Mouse (Mus musculus) lung, embryonic 16.5 days (tissue): ENCODE results near the gene Trnau1ap. TPM values are rescaled to one million over a fixed set of nuclear protein-coding genes. Genes with fewer than 3 reads are reported as not detected.
"Not testable (repeated sequence)": the region's sequence is repeated elsewhere in the genome, so short reads cannot be mapped to it uniquely, and the experiment has no call there.

Experiments
- ATAC-seq: fragments of 200-750 bp; cut with Nextera tagmentation; 2 replicates; pipeline ENCODE4 v1.8.0; 2017; ENCODE audit warnings: low read depth, mild to moderate bottlenecking, moderate library complexity
- H3K27ac ChIP-seq: fragments of 300-500 bp; sonication (generic); 2 replicates; pipeline ENCODE4 v1.5.1; 2014; ENCODE audit warnings: mild to moderate bottlenecking, control low read depth, low read length
- H3K27me3 ChIP-seq: fragments of 300-500 bp; sonication (generic); 2 replicates; pipeline ENCODE4 v1.6.1; 2014; ENCODE audit warnings: low read depth, low read length, mixed read lengths; ENCODE audit not compliant: control insufficient read depth, insufficient read depth
- H3K36me3 ChIP-seq: fragments of 300-500 bp; sonication (generic); 2 replicates; pipeline ENCODE4 v1.6.1; 2014; ENCODE audit warnings: low read length; ENCODE audit not compliant: control insufficient read depth, insufficient read depth
- H3K4me1 ChIP-seq: fragments of 300-500 bp; sonication (generic); replicated peaks from 2 replicates; pipeline ENCODE4 v1.6.1; 2014; ENCODE audit warnings: low read length, mixed read lengths; ENCODE audit not compliant: control insufficient read depth, insufficient read depth
- H3K4me2 ChIP-seq: fragments of 300-500 bp; sonication (generic); 2 replicates; pipeline ENCODE4 v1.6.1; 2014; ENCODE audit warnings: low read depth, low read length, control low read depth
- H3K4me3 ChIP-seq: fragments of 300-500 bp; sonication (generic); 2 replicates; pipeline ENCODE4 v1.5.1; 2014; ENCODE audit warnings: mild to moderate bottlenecking, low read length, control low read depth
- H3K9ac ChIP-seq: fragments of 300-500 bp; sonication (generic); 2 replicates; pipeline ENCODE4 v1.6.1; 2014; ENCODE audit warnings: low read length, control low read depth
- H3K9me3 ChIP-seq: fragments of 300-500 bp; sonication (generic); 2 replicates; pipeline ENCODE4 v1.6.1; 2016; ENCODE audit warnings: low read length; ENCODE audit not compliant: control insufficient read depth
- WGBS: fragments of 180-500 bp; shearing (Covaris S2); extraction: QIAGEN DNeasy Blood & Tissue Kit; methylation state at CpG from one replicate; pipeline ENCODE4 v1.1.7; 2014; 5-methylcytosine and 5-hydroxymethylcytosine counted together
- polyA plus RNA-seq: library from polyadenylated mRNA; unstranded; fragments of >200 nt; fragmentation: Nextera tagmentation; extraction: Ambion mirVana; gene quantifications from 2 replicates; pipeline ENCODE4 v1.2.1, GENCODE M21; 2015

The Trnau1ap gene
- polyA plus RNA-seq, 1 experiment from 2014 or later = 67.0 TPM

GRCm38 (mm10) chr4:132292988-132293387 lies 36.4 kb downstream of the Trnau1ap start:
- Histone ChIP-seq H3K36me3 (peaks cover 14% of the 10 kb centered on the region), H3K4me3 (no peak overlapping the region), H3K4me1 (no peaks in the 10 kb centered on the region), H3K9me3 (peaks cover 5% of the 10 kb centered on the region; the same call in 1 of the 2 replicates), H3K9ac (no peak overlapping the region), H3K27ac (no peak overlapping the region), H3K27me3 (no peaks in the 10 kb centered on the region), H3K4me2 (no peak overlapping the region)
- ATAC-seq = peak; percentile 54; the same call in 1 of the 2 replicates
- WGBS = 47% methylated on average over 4 of the region's 4 CpGs

- no peak for ATAC-seq
Measured at GRCm38 (mm10) chr4:132291624-132292335, 37.6 kb downstream of the Trnau1ap start.

GRCm38 (mm10) chr4:132291056-132291455 lies 38.3 kb downstream of the Trnau1ap start:
- Histone ChIP-seq H3K27me3 (no peaks in the 10 kb centered on the region), H3K36me3 (peaks cover 20% of the 10 kb centered on the region), H3K9ac (no peak overlapping the region), H3K4me1 (no peaks in the 10 kb centered on the region), H3K4me2 (no peak overlapping the region), H3K4me3 (no peak overlapping the region), H3K9me3 (peaks cover 5% of the 10 kb centered on the region; the same call in 1 of the 2 replicates), H3K27ac (no peak overlapping the region)
- ATAC-seq = no peak
- 92% methylated on average over 4 of the region's 4 CpGs for WGBS

More at GRCm38 (mm10) chr4:132291624-132292335, 37.6 kb downstream of the Trnau1ap start:
- Histone ChIP-seq H3K27ac (no peak overlapping the region), H3K9ac (no peak overlapping the region), H3K4me3 (no peak overlapping the region), H3K36me3 (peaks cover 16% of the 10 kb centered on the region), H3K9me3 (peaks cover 5% of the 10 kb centered on the region; the same call in 1 of the 2 replicates), H3K27me3 (no peaks in the 10 kb centered on the region), H3K4me1 (no peaks in the 10 kb centered on the region), H3K4me2 (no peak overlapping the region)
- 83% methylated on average over 12 of the region's 12 CpGs for WGBS

GRCm38 (mm10) chr4:132288840-132289239 lies 40.5 kb downstream of the Trnau1ap start:
- 86% methylated on average over 2 of the region's 5 CpGs for WGBS
- ATAC-seq, H3K4me2 ChIP-seq, H3K27ac ChIP-seq, H3K4me3 ChIP-seq, H3K9me3 ChIP-seq, H3K9ac ChIP-seq, H3K27me3 ChIP-seq, H3K4me1 ChIP-seq: not testable (repeated sequence)
- H3K36me3 ChIP-seq = peaks cover 32% of the 10 kb centered on the region

GRCm38 (mm10) chr4:132275949-132276348 lies 53.4 kb downstream of the Trnau1ap start:
- no peak for ATAC-seq

GRCm38 (mm10) chr4:132274156-132274862 lies 55.0 kb downstream of the Trnau1ap start, which contains the start of gene Taf12:
Taf12 (plus strand) TSS chr4:132274375.
- ATAC-seq = peak; percentile 93

More at GRCm38 (mm10) chr4:132275949-132276348, 53.4 kb downstream of the Trnau1ap start:
- no peak overlapping the region for H3K27ac ChIP-seq
- H3K4me1 ChIP-seq = peaks cover 6% of the 10 kb centered on the region; the same call in 1 of the 2 replicates
- 75% methylated on average over 3 of the region's 3 CpGs for WGBS
- H3K4me3 ChIP-seq = no peak overlapping the region
- no peaks in the 10 kb centered on the region for H3K27me3 ChIP-seq
- no peaks in the 10 kb centered on the region for H3K36me3 ChIP-seq
- no peak overlapping the region for H3K4me2 ChIP-seq
- no peaks in the 10 kb centered on the region for H3K9me3 ChIP-seq
- H3K9ac ChIP-seq = no peak overlapping the region

GRCm38 (mm10) chr4:132273166-132273565 lies 56.2 kb downstream of the Trnau1ap start:
- 50% methylated on average over 2 of the region's 2 CpGs for WGBS
- H3K4me2 ChIP-seq = peak overlapping the region; percentile 80
- ATAC-seq = no peak
- no peaks in the 10 kb centered on the region for H3K9me3 ChIP-seq
- peak overlapping the region; percentile 76 for H3K4me3 ChIP-seq
- H3K9ac ChIP-seq = peak overlapping the region; percentile 89
- H3K27me3 ChIP-seq = no peaks in the 10 kb centered on the region
- peaks cover 6% of the 10 kb centered on the region; the same call in 1 of the 2 replicates for H3K4me1 ChIP-seq
- no peak overlapping the region for H3K27ac ChIP-seq
- H3K36me3 ChIP-seq = no peaks in the 10 kb centered on the region

More at GRCm38 (mm10) chr4:132274156-132274862, 55.0 kb downstream of the Trnau1ap start, which contains the start of gene Taf12:
- Histone ChIP-seq H3K36me3 (no peaks in the 10 kb centered on the region), H3K27ac (peak within 1 kb of the TSS; percentile 90), H3K4me1 (peaks cover 6% of the 10 kb centered on the region; the same call in 1 of the 2 replicates), H3K4me3 (peak within 1 kb of the TSS; percentile 76), H3K9me3 (no peaks in the 10 kb centered on the region), H3K27me3 (no peaks in the 10 kb centered on the region), H3K9ac (peak within 1 kb of the TSS; percentile 89), H3K4me2 (peak within 1 kb of the TSS; percentile 83)
- WGBS = under 1% methylated on average over 48 of the region's 48 CpGs

- Histone ChIP-seq H3K27me3 (no peaks in the 10 kb centered on the region), H3K9me3 (no peaks in the 10 kb centered on the region), H3K4me3 (peak overlapping the region; percentile 28), H3K4me1 (peaks cover 6% of the 10 kb centered on the region; the same call in 1 of the 2 replicates), H3K36me3 (no peaks in the 10 kb centered on the region), H3K9ac (peak overlapping the region; percentile 62), H3K27ac (peak overlapping the region; percentile 93), H3K4me2 (peak overlapping the region; percentile 53)
- under 1% methylated on average over 35 of the region's 35 CpGs for WGBS
- ATAC-seq = peak; percentile 79
Measured at GRCm38 (mm10) chr4:132269740-132270560, 59.4 kb downstream of the Trnau1ap start.
